Mouse (Mus musculus): ENCODE measurements at regions not wholly inside any gene's neighbourhood (a gene's known extent, or its start where the extent isn't known, plus 50 kb on each side); places are given as distances from the start of the nearest gene placed in this dataset.

DNA sequence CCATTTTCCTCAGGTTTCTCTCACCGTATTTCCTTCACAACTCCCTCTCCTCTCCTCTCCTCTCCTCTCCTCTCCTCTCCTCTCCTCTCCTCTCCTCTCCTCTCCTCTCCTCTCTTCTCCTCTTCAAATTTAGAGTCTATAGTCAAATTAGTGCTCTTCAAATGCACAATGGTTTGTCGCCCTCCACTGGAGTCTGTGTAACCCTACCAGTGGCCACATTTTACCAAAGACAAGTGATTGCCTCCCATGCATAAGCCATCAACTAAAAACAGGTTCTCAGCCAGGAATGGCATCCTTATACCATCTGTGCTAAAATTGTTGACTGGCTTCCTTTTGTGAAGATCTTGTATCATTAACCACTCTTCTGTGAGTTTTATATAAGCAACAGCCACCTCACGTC, 979.5 kb upstream of the Adam24 start:
- ATAC-seq = no peak
- 72% methylated on average over 3 of the region's 3 CpGs for WGBS
- H3K4me1 ChIP-seq (ENCODE audit: control insufficient read depth, insufficient read depth, low read length) = no peaks in the 10 kb centered on the region

GRCm38 (mm10) chr8:39705843-39706242, 969.0 kb upstream of the Adam24 start:
- Histone ChIP-seq H3K4me3 (ENCODE audit: low read depth, low read length) (no peak overlapping the region), H3K9me3 (replicated peaks; ENCODE audit: control insufficient read depth, low read length, poor library complexity, severe bottlenecking) (no peaks in the 10 kb centered on the region), H3K4me2 (ENCODE audit: low read length) (no peak overlapping the region), H3K27ac (ENCODE audit: low read length) (no peak overlapping the region), H3K27me3 (ENCODE audit: control insufficient read depth, insufficient read depth, low read depth, low read length) (no peaks in the 10 kb centered on the region), H3K4me1 (ENCODE audit: control insufficient read depth, insufficient read depth, low read length) (no peaks in the 10 kb centered on the region), H3K9ac (ENCODE audit: low read depth, low read length) (no peak overlapping the region), H3K36me3 (ENCODE audit: control insufficient read depth, insufficient read depth, low read length) (no peaks in the 10 kb centered on the region)
- 94% methylated on average over 1 of the region's 1 CpGs for whole genome bisulfite sequencing
- ATAC-seq = no peak

More for the DNA sequence above, 979.5 kb upstream of the Adam24 start:
- Histone ChIP-seq H3K4me3 (ENCODE audit: low read depth, low read length) (no peak overlapping the region), H3K27ac (ENCODE audit: low read length) (no peak overlapping the region), H3K4me2 (ENCODE audit: low read length) (no peak overlapping the region), H3K36me3 (ENCODE audit: control insufficient read depth, insufficient read depth, low read length) (no peaks in the 10 kb centered on the region), H3K9ac (ENCODE audit: low read depth, low read length) (no peak overlapping the region), H3K27me3 (ENCODE audit: control insufficient read depth, insufficient read depth, low read depth, low read length) (no peaks in the 10 kb centered on the region), H3K9me3 (replicated peaks; ENCODE audit: control insufficient read depth, low read length, poor library complexity, severe bottlenecking) (peaks cover 3% of the 10 kb centered on the region; the same call in 1 of the 2 replicates)

- no peaks in the 10 kb centered on the region for H3K4me1 ChIP-seq (ENCODE audit: control insufficient read depth, insufficient read depth, low read length)
- H3K27me3 ChIP-seq (ENCODE audit: control insufficient read depth, insufficient read depth, low read depth, low read length) = no peaks in the 10 kb centered on the region
- no peak overlapping the region for H3K27ac ChIP-seq (ENCODE audit: low read length)
- no peak overlapping the region for H3K9ac ChIP-seq (ENCODE audit: low read depth, low read length)
- no peak overlapping the region for H3K4me2 ChIP-seq (ENCODE audit: low read length)
- no peaks in the 10 kb centered on the region for H3K9me3 ChIP-seq (replicated peaks; ENCODE audit: control insufficient read depth, low read length, poor library complexity, severe bottlenecking)
- H3K4me3 ChIP-seq (ENCODE audit: low read depth, low read length) = no peak overlapping the region
- ATAC-seq = no peak
- H3K36me3 ChIP-seq (ENCODE audit: control insufficient read depth, insufficient read depth, low read length) = no peaks in the 10 kb centered on the region
Measured at GRCm38 (mm10) chr8:39742377-39742776, 932.5 kb upstream of the Adam24 start.

- no peaks in the 10 kb centered on the region for H3K27me3 ChIP-seq (ENCODE audit: control insufficient read depth, insufficient read depth, low read depth, low read length)
- no peak overlapping the region for H3K27ac ChIP-seq (ENCODE audit: low read length)
- H3K36me3 ChIP-seq (ENCODE audit: control insufficient read depth, insufficient read depth, low read length) = no peaks in the 10 kb centered on the region
- 81% methylated on average over 5 of the region's 5 CpGs for WGBS
- ATAC-seq = no peak
- no peak overlapping the region for H3K4me2 ChIP-seq (ENCODE audit: low read length)
- H3K9me3 ChIP-seq (replicated peaks; ENCODE audit: control insufficient read depth, low read length, poor library complexity, severe bottlenecking) = no peaks in the 10 kb centered on the region
- H3K4me1 ChIP-seq (ENCODE audit: control insufficient read depth, insufficient read depth, low read length) = no peaks in the 10 kb centered on the region
- H3K9ac ChIP-seq (ENCODE audit: low read depth, low read length) = no peak overlapping the region
- no peak overlapping the region for H3K4me3 ChIP-seq (ENCODE audit: low read depth, low read length)
Measured at GRCm38 (mm10) chr8:39746225-39746624, 928.7 kb upstream of the Adam24 start.

- Histone ChIP-seq H3K4me3 (ENCODE audit: low read depth, low read length) (no peak overlapping the region), H3K27ac (ENCODE audit: low read length) (no peak overlapping the region), H3K4me1 (ENCODE audit: control insufficient read depth, insufficient read depth, low read length) (no peaks in the 10 kb centered on the region), H3K9me3 (replicated peaks; ENCODE audit: control insufficient read depth, low read length, poor library complexity, severe bottlenecking) (peaks cover 3% of the 10 kb centered on the region; the same call in 1 of the 2 replicates), H3K27me3 (ENCODE audit: control insufficient read depth, insufficient read depth, low read depth, low read length) (no peaks in the 10 kb centered on the region), H3K4me2 (ENCODE audit: low read length) (no peak overlapping the region), H3K9ac (ENCODE audit: low read depth, low read length) (no peak overlapping the region), H3K36me3 (ENCODE audit: control insufficient read depth, insufficient read depth, low read length) (no peaks in the 10 kb centered on the region)
- no peak for ATAC-seq
Measured at GRCm38 (mm10) chr8:39759905-39760304, 915.0 kb upstream of the Adam24 start.

- Histone ChIP-seq H3K9me3 (replicated peaks; ENCODE audit: control insufficient read depth, low read length, poor library complexity, severe bottlenecking) (no peaks in the 10 kb centered on the region), H3K9ac (ENCODE audit: low read depth, low read length) (no peak overlapping the region), H3K4me2 (ENCODE audit: low read length) (no peak overlapping the region), H3K27ac (ENCODE audit: low read length) (no peak overlapping the region), H3K4me1 (ENCODE audit: control insufficient read depth, insufficient read depth, low read length) (no peaks in the 10 kb centered on the region), H3K27me3 (ENCODE audit: control insufficient read depth, insufficient read depth, low read depth, low read length) (no peaks in the 10 kb centered on the region), H3K36me3 (ENCODE audit: control insufficient read depth, insufficient read depth, low read length) (no peaks in the 10 kb centered on the region), H3K4me3 (ENCODE audit: low read depth, low read length) (no peak overlapping the region)
- ATAC-seq = 0 out of 2 replicates have a peak, but pooled peaks have one; percentile 56
- 37% methylated on average over 6 of the region's 6 CpGs for WGBS
Measured at GRCm38 (mm10) chr8:39779449-39779848, 895.4 kb upstream of the Adam24 start.

DNA sequence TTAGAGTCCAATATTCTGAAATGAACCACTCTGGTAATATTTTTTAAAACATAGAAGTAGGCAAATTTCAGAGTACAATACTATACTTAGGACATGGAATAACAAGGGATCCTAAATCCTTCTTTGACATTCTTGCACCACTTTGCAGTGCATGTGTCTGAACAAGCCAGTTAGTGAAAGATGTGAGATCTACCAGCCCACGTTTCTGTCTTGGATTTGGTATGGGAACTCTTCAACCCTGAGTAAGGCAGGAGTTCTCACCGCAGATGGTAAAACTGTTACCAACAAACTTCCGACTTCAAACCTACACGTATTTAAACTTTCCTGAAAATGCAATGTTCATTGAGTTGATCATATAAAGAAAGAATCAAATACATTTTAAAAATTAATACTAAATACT, 894.7 kb upstream of the Adam24 start:
- ATAC-seq = no peak
- Histone ChIP-seq H3K4me2 (ENCODE audit: low read length) (no peak overlapping the region), H3K27ac (ENCODE audit: low read length) (no peak overlapping the region), H3K4me1 (ENCODE audit: control insufficient read depth, insufficient read depth, low read length) (no peaks in the 10 kb centered on the region), H3K36me3 (ENCODE audit: control insufficient read depth, insufficient read depth, low read length) (no peaks in the 10 kb centered on the region), H3K27me3 (ENCODE audit: control insufficient read depth, insufficient read depth, low read depth, low read length) (no peaks in the 10 kb centered on the region), H3K9me3 (replicated peaks; ENCODE audit: control insufficient read depth, low read length, poor library complexity, severe bottlenecking) (no peaks in the 10 kb centered on the region), H3K4me3 (ENCODE audit: low read depth, low read length) (no peak overlapping the region), H3K9ac (ENCODE audit: low read depth, low read length) (no peak overlapping the region)
- WGBS = 88% methylated on average over 4 of the region's 4 CpGs

GRCm38 (mm10) chr8:39781424-39782161, 893.3 kb upstream of the Adam24 start:
- Histone ChIP-seq H3K27me3 (ENCODE audit: control insufficient read depth, insufficient read depth, low read depth, low read length) (no peaks in the 10 kb centered on the region), H3K4me1 (ENCODE audit: control insufficient read depth, insufficient read depth, low read length) (no peaks in the 10 kb centered on the region), H3K27ac (ENCODE audit: low read length) (no peak overlapping the region), H3K36me3 (ENCODE audit: control insufficient read depth, insufficient read depth, low read length) (no peaks in the 10 kb centered on the region), H3K9me3 (replicated peaks; ENCODE audit: control insufficient read depth, low read length, poor library complexity, severe bottlenecking) (no peaks in the 10 kb centered on the region), H3K4me3 (ENCODE audit: low read depth, low read length) (no peak overlapping the region), H3K9ac (ENCODE audit: low read depth, low read length) (no peak overlapping the region), H3K4me2 (ENCODE audit: low read length) (no peak overlapping the region)
- no peak for ATAC-seq
- WGBS = 84% methylated on average over 3 of the region's 3 CpGs

DNA sequence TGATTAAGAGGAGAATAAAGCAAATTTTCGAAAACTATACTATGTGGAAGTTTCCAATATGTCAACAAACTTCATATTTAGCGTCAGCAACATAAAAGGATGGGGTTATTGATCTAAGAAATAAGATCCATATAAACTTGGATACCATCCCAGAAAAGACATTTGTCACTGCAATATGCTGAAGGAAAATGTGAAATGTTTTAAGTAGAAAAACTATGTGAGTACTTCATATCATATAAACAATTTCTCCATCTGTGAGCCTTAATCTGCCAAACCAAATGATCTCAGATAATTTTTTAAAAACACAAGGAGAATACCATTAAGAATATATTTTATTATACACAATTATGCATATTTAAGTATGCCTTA, 892.7 kb upstream of the Adam24 start:
- no peaks in the 10 kb centered on the region for H3K4me1 ChIP-seq (ENCODE audit: control insufficient read depth, insufficient read depth, low read length)

More for the DNA sequence above, 892.7 kb upstream of the Adam24 start:
- no peak for ATAC-seq
- Histone ChIP-seq H3K9ac (ENCODE audit: low read depth, low read length) (no peak overlapping the region), H3K27ac (ENCODE audit: low read length) (no peak overlapping the region), H3K36me3 (ENCODE audit: control insufficient read depth, insufficient read depth, low read length) (no peaks in the 10 kb centered on the region), H3K4me2 (ENCODE audit: low read length) (no peak overlapping the region), H3K27me3 (ENCODE audit: control insufficient read depth, insufficient read depth, low read depth, low read length) (no peaks in the 10 kb centered on the region), H3K9me3 (replicated peaks; ENCODE audit: control insufficient read depth, low read length, poor library complexity, severe bottlenecking) (no peaks in the 10 kb centered on the region), H3K4me3 (ENCODE audit: low read depth, low read length) (no peak overlapping the region)
- 84% methylated on average over 2 of the region's 2 CpGs for WGBS
